Mouse (Mus musculus) heart, embryonic 11.5 days (tissue): ENCODE data around the gene Rab44. TPM values are rescaled to one million over a fixed set of nuclear protein-coding genes. Genes with fewer than 3 reads are reported as not detected.

Source experiments
- ATAC-seq: fragments of 200-750 bp; cut with Nextera tagmentation; replicated peaks from 2 replicates; pipeline ENCODE4 v1.8.0; 2017; ENCODE audit warnings: moderate library complexity; ENCODE audit not compliant: insufficient number of reproducible peaks, low FRiP score, low TSS enrichment
- H3K27ac ChIP-seq: fragments of 300-500 bp; sonication (generic); 2 replicates; pipeline ENCODE4 v1.5.1; 2014; ENCODE audit warnings: mild to moderate bottlenecking, low read depth, low read length
- H3K27me3 ChIP-seq: fragments of 300-500 bp; sonication (generic); 2 replicates; pipeline ENCODE4 v1.6.1; 2014; ENCODE audit warnings: mild to moderate bottlenecking, low read length, mixed read lengths; ENCODE audit not compliant: control insufficient read depth, insufficient read depth
- H3K36me3 ChIP-seq: fragments of 300-500 bp; sonication (generic); 2 replicates; pipeline ENCODE4 v1.6.1; 2014; ENCODE audit warnings: mild to moderate bottlenecking, low read length, moderate library complexity, mixed read lengths; ENCODE audit not compliant: control insufficient read depth, insufficient read depth
- H3K4me1 ChIP-seq: fragments of 300-500 bp; sonication (generic); 2 replicates; pipeline ENCODE4 v1.6.1; 2014; ENCODE audit warnings: low read length; ENCODE audit not compliant: control insufficient read depth, insufficient read depth
- H3K4me2 ChIP-seq: fragments of 300-500 bp; sonication (generic); 2 replicates; pipeline ENCODE4 v1.6.1; 2014; ENCODE audit warnings: mild to moderate bottlenecking, moderate library complexity
- H3K4me3 ChIP-seq: fragments of 300-500 bp; sonication (generic); 2 replicates; pipeline ENCODE4 v1.5.1; 2014; ENCODE audit warnings: low read depth, low read length
- H3K9ac ChIP-seq: fragments of 300-500 bp; sonication (generic); 2 replicates; pipeline ENCODE4 v1.6.1; 2014; ENCODE audit warnings: mild to moderate bottlenecking, low read depth, low read length, moderate library complexity
- H3K9me3 ChIP-seq: fragments of 300-500 bp; sonication (generic); replicated peaks from 2 replicates; pipeline ENCODE4 v1.6.1; 2016; ENCODE audit warnings: low read length; ENCODE audit not compliant: control insufficient read depth
- WGBS: fragments of 180-500 bp; shearing (Covaris S2); extraction: QIAGEN DNeasy Blood & Tissue Kit; methylation state at CpG from one replicate; pipeline ENCODE4 v1.1.7; 2014; ENCODE audit not compliant: insufficient replicate concordance; 5-methylcytosine and 5-hydroxymethylcytosine counted together
- polyA plus RNA-seq: library from polyadenylated mRNA; unstranded; fragments of >200 nt; fragmentation: Nextera tagmentation; extraction: Ambion mirVana; gene quantifications from 2 replicates; pipeline ENCODE4 v1.2.1, GENCODE M21; 2014

Rab44 gene
- polyA plus RNA-seq, 1 experiment from 2014 or later: not detected

GRCm38 (mm10) chr17:29149766-29150165 lies 35.8 kb downstream of the Rab44 start:
- no peaks in the 10 kb centered on the region for H3K36me3 ChIP-seq
- ATAC-seq: no peak
- H3K27ac ChIP-seq: no peak overlapping the region
- H3K4me1 ChIP-seq: peaks cover 9% of the 10 kb centered on the region
- 69% methylated on average over 7 of the region's 7 CpGs for WGBS
- no peak overlapping the region for H3K9ac ChIP-seq
- H3K4me3 ChIP-seq: no peak overlapping the region
- no peak overlapping the region for H3K4me2 ChIP-seq
- H3K9me3 ChIP-seq: no peaks in the 10 kb centered on the region
- no peaks in the 10 kb centered on the region for H3K27me3 ChIP-seq

DNA sequence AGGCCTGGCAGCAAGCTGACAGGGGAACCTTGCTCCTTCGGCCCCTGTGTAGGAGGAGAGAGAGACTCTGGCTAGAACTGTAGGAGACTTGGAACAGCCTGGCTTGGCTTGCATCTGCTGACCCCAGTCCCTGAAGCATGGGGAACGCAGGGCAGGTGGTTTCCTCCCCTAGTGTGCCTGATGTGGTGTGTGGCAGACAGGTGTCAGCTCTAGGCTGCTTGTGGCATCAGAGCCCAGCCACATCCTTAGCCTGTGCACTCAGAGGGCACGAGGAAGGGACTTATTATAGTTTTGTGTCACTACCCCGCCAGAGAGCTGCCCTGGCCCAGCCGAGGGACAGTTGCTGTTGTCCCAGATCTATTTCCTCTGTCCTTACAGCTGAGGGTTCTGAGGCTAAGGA lies 38.6 kb downstream of the Rab44 start:
- Histone ChIP-seq H3K9ac (no peak overlapping the region), H3K4me1 (peaks cover 9% of the 10 kb centered on the region), H3K27ac (no peak overlapping the region), H3K9me3 (no peaks in the 10 kb centered on the region), H3K36me3 (no peaks in the 10 kb centered on the region), H3K27me3 (no peaks in the 10 kb centered on the region), H3K4me2 (no peak overlapping the region), H3K4me3 (no peak overlapping the region)
- no peak for ATAC-seq
- 72% methylated on average over 5 of the region's 5 CpGs for WGBS

GRCm38 (mm10) chr17:29154247-29154646 lies 40.3 kb downstream of the Rab44 start:
- Histone ChIP-seq H3K9ac (no peak overlapping the region), H3K27ac (no peak overlapping the region), H3K36me3 (no peaks in the 10 kb centered on the region), H3K4me1 (peaks cover 3% of the 10 kb centered on the region; the same call in 1 of the 2 replicates), H3K4me3 (no peak overlapping the region), H3K27me3 (no peaks in the 10 kb centered on the region), H3K4me2 (no peak overlapping the region), H3K9me3 (no peaks in the 10 kb centered on the region)
- no peak for ATAC-seq
- 79% methylated on average over 13 of the region's 13 CpGs for WGBS

DNA sequence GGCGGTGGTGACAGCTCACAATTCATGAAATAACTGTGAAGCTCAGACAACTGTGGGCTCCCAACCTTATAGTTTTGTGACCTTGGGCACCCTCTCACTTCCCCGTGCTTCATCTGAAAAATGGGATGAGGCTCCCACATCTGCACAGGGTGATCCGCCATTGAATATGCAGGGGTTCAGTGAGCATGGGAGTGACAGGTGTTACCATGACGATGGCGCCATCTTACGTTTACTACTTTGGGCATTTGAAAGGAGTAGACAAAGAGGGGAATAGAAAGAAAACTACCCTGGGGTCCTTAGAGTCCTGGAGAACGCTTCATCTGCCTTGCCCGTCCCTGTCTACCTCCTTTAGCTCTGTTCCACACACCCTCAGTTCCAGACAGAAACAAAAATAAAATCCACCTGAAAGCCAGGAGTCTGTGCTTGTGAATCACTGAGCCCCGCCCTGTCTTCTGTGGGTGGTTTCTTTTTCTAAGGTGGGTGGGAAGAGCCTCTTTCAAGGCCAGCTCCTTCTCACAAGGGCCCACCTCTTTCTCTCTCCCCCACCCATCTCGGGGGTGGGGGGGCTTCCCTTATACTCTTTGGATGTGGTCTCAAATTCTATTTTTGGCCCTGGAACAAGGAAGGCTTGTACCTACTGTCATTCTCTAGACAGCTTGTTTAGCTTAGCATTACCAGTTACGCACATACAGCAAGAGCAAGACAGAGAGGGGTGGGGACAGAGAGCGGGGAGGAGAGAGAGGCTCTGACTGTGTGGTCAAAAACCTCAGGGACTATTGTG lies 41.6 kb downstream of the Rab44 start:
- H3K4me3 ChIP-seq: no peak overlapping the region
- WGBS: 77% methylated on average over 12 of the region's 12 CpGs
- H3K4me2 ChIP-seq: no peak overlapping the region
- peaks cover 3% of the 10 kb centered on the region; the same call in 1 of the 2 replicates for H3K4me1 ChIP-seq
- no peak for ATAC-seq
- no peaks in the 10 kb centered on the region for H3K9me3 ChIP-seq
- H3K27ac ChIP-seq: no peak overlapping the region
- H3K9ac ChIP-seq: no peak overlapping the region
- H3K27me3 ChIP-seq: no peaks in the 10 kb centered on the region
- no peaks in the 10 kb centered on the region for H3K36me3 ChIP-seq

DNA sequence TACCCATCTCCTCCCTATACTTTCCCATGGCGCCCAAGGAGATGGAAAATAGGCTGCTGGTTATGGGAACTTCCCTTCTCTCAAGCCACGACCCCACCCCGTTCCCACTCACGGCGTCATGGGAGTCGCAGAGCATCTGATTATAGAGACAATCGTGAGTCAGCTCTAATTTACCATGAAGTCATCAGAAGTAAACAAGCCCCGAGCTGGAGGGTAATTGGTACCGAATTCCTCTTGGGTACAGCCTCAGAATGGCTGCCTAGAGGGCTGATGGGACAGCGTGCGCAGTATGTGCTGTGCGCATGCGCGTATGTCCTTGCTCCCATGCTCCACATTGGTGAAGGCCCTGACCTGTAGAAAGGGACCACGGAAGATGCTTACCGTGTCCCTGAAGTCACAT lies 42.5 kb downstream of the Rab44 start:
- H3K4me1 ChIP-seq: peaks cover 3% of the 10 kb centered on the region; the same call in 1 of the 2 replicates
- no peak overlapping the region for H3K4me2 ChIP-seq
- WGBS: 87% methylated on average over 16 of the region's 16 CpGs
- no peak overlapping the region for H3K4me3 ChIP-seq
- H3K27ac ChIP-seq: no peak overlapping the region
- ATAC-seq: no peak
- H3K9me3 ChIP-seq: peaks cover 3% of the 10 kb centered on the region; the same call in 1 of the 2 replicates
- H3K27me3 ChIP-seq: no peaks in the 10 kb centered on the region
- H3K36me3 ChIP-seq: peaks cover 3% of the 10 kb centered on the region; the same call in 1 of the 2 replicates
- H3K9ac ChIP-seq: no peak overlapping the region

GRCm38 (mm10) chr17:29156866-29157265 lies 42.9 kb downstream of the Rab44 start:
- 80% methylated on average over 8 of the region's 8 CpGs for WGBS
- Histone ChIP-seq H3K27ac (no peak overlapping the region), H3K36me3 (peaks cover 3% of the 10 kb centered on the region; the same call in 1 of the 2 replicates)

DNA sequence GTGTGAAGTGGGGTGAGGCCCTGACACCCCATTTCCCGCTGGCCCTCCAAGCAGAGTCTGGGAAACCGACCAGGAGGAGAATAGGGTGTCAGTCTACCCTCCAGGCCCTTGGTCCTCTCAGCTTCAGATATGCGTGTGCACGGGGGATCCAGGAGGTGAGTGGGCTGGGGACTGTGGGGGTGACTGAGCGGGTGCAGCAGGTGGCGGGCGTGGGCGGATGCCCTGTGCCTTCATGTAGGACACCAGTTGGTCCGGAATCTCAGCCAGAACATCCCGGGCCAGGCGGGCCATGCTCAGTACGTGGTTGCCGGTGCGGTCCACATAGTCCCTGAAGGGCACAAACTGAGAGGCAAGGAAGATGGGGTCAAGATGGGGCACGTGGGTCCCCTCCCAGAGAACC lies 45.0 kb downstream of the Rab44 start:
- Histone ChIP-seq H3K4me2 (no peak overlapping the region), H3K36me3 (peaks cover 3% of the 10 kb centered on the region; the same call in 1 of the 2 replicates), H3K27ac (no peak overlapping the region), H3K9ac (no peak overlapping the region), H3K4me3 (no peak overlapping the region), H3K9me3 (peaks cover 11% of the 10 kb centered on the region), H3K4me1 (peaks cover 3% of the 10 kb centered on the region; the same call in 1 of the 2 replicates), H3K27me3 (no peaks in the 10 kb centered on the region)
- no peak for ATAC-seq
- WGBS: 91% methylated on average over 15 of the region's 15 CpGs

More at GRCm38 (mm10) chr17:29156866-29157265, 42.9 kb downstream of the Rab44 start:
- H3K9me3 ChIP-seq: peaks cover 8% of the 10 kb centered on the region
- no peak overlapping the region for H3K9ac ChIP-seq
- peaks cover 3% of the 10 kb centered on the region; the same call in 1 of the 2 replicates for H3K4me1 ChIP-seq
- no peak for ATAC-seq
- no peaks in the 10 kb centered on the region for H3K27me3 ChIP-seq
- H3K4me2 ChIP-seq: no peak overlapping the region
- H3K4me3 ChIP-seq: no peak overlapping the region

DNA sequence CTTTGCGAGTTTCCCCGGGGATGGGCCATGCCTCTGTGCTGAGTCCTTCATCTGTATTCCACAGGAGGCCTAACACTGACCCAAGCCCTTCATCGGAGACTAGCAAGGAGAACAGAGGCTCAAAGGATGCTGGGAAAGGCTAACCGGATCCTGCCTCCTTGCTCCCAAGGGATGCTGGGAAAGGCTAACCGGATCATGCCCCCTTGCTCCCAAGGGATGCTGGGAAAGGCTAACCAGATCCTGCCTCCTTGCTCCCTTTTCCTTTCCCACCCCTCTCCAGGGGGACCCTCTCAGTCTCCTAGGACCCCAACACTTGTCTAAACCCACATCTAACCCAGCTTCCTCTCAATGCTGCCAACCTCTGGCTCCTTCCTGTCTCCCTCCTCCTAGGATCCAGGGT lies 45.4 kb downstream of the Rab44 start:
- H3K4me1 ChIP-seq: peaks cover 5% of the 10 kb centered on the region; the same call in 1 of the 2 replicates
- peaks cover 11% of the 10 kb centered on the region for H3K9me3 ChIP-seq
- H3K9ac ChIP-seq: no peak overlapping the region
- H3K4me2 ChIP-seq: no peak overlapping the region
- 88% methylated on average over 5 of the region's 5 CpGs for WGBS
- peaks cover 3% of the 10 kb centered on the region; the same call in 1 of the 2 replicates for H3K36me3 ChIP-seq
- no peak for ATAC-seq
- H3K27ac ChIP-seq: no peak overlapping the region
- no peaks in the 10 kb centered on the region for H3K27me3 ChIP-seq
- no peak overlapping the region for H3K4me3 ChIP-seq
